Mouse (Mus musculus) heart, adult 2 months (tissue): ENCODE measurements around the gene Mvb12b.

Experiments
- CTCF ChIP-seq: fragments of 200-600 bp; IDR thresholded peaks from 2 replicates; pipeline ENCODE4 v1.8.1; 2022; ENCODE audit warnings: antibody characterized with exemption, mild to moderate bottlenecking, moderate library complexity
- EP300 ChIP-seq: fragments of 200-500 bp; IDR thresholded peaks from 2 replicates; pipeline ENCODE4 v1.6.1; 2011; ENCODE audit warnings: low read depth, low read length, control low read depth; ENCODE audit not compliant: insufficient read depth
- POLR2A ChIP-seq: fragments of 200-500 bp; IDR thresholded peaks from 2 replicates; pipeline ENCODE4 v1.6.1; 2011; ENCODE audit warnings: mild to moderate bottlenecking, low read depth, low read length, control low read depth; ENCODE audit not compliant: insufficient read depth

GRCm38 (mm10) chr2:33708096-33708495, 179.7 kb downstream of the Mvb12b start:
- TF ChIP-seq POLR2A, result no peak
- TF ChIP-seq EP300, result no peak
- no peak for TF ChIP-seq CTCF
